Mouse (Mus musculus): ENCODE results near the gene Ddx4.
A peak's percentile ranks its signal among the peaks of the same experiment; 100 is the strongest.

Gene Ddx4

GRCm38 (mm10) chr13:112652205-112652604 is at the start of gene Ddx4:
Ddx4 (minus strand) TSS chr13:112652475.
- no peak for DNase-seq

DNA sequence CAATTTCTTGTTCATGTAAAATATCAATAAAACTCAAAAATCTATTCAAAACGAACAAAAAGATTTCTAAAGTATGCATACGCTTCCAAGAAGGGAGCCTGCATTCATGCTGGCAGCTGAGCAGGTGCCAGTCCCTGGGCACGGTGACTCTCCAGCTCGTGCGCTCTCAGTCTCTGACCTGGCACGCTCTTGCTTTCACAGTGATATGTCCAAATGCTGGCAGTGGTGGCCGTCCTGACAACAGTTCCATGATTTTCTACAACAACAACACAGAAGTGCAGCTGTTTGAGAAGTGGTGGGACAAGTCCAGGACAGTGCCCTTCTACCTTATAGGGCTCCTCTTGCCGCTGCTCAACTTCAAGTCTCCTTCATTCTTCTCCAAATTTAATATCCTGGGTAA is 49.0 kb upstream of the Ddx4 start:
- no peak for DNase-seq

GRCm38 (mm10) chr13:112695526-112696240 is 43.4 kb upstream of the Ddx4 start:
- no peak for DNase-seq

GRCm38 (mm10) chr13:112692870-112693553 is 40.7 kb upstream of the Ddx4 start:
- no peak for DNase-seq

GRCm38 (mm10) chr13:112686155-112686554 is 33.9 kb upstream of the Ddx4 start:
- no peak for DNase-seq

- DNase-seq, result no peak
Measured at GRCm38 (mm10) chr13:112683970-112684369, 31.7 kb upstream of the Ddx4 start.

DNA sequence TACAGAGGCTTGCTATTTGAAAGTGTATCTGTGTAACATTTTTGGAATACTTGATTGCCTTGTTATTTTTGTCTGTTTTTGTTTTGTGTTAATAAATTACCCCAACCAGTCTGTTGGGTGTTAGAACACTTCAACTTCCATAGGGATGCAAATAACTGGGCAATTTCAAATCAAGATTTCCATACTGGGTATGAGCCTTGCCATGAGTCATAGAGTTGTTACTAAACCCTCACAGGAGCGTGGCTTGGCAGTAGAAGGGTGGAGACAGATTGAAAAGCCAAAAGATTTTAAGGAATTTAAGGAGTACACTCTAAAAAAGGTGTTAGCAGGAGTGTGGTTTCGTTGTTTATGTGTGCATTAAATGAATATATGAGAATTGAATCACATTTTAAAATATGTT is 31.0 kb upstream of the Ddx4 start:
- no peak for DNase-seq

- DNase-seq, result no peak
Measured at GRCm38 (mm10) chr13:112678154-112678553, 25.9 kb upstream of the Ddx4 start.

DNA sequence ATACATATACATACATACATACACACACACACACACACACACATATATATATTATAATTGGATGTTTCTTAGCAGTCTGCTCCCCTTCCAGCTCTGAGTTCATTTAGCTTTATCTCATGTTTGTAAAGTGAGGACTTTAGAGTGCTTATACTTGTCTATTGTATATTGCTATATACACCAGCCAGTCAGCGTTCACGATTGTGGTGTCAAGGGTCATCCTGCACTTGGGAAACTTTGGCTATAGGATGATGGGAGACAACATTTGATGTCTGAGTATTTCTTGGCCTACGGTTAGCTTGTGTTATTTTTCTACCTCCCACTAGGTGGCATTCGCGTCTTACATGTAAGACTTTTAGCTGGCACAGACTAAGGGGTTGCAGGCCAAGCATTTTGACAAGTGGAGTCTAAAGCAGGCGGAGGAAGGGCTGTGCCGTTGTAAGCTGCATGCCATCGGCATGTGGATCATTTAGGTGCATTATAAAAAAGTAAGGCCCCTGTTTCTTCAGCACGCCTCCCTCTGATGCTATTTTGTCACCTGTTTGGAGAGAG is 21.7 kb upstream of the Ddx4 start:
- DNase-seq, result peak; percentile 74

DNA sequence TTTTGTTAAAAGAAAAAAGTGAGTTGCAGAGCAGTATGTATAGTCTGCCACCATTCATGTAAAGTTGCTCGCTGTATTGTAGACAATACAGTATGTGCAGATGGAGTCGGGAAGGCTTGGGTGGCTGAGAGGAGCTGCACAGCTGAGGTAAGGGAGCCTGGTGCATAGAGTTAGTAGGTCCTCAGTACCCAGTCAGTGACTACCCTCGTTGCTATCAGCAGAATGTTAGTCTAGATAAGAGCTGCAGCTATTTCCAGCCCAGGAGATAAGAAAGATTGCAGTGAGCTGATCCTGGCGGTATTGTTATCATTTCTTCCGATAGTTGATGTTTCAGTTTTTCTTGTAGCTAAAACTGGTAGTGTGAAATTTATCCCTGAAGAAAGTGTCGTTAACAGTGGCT is 20.5 kb upstream of the Ddx4 start:
- DNase-seq, result no peak

GRCm38 (mm10) chr13:112671708-112672107 is 19.4 kb upstream of the Ddx4 start:
- no peak for DNase-seq

GRCm38 (mm10) chr13:112667215-112667614 is 14.9 kb upstream of the Ddx4 start:
- DNase-seq, result no peak

- DNase-seq, result no peak
Measured at GRCm38 (mm10) chr13:112666433-112667024, 14.3 kb upstream of the Ddx4 start.

DNA sequence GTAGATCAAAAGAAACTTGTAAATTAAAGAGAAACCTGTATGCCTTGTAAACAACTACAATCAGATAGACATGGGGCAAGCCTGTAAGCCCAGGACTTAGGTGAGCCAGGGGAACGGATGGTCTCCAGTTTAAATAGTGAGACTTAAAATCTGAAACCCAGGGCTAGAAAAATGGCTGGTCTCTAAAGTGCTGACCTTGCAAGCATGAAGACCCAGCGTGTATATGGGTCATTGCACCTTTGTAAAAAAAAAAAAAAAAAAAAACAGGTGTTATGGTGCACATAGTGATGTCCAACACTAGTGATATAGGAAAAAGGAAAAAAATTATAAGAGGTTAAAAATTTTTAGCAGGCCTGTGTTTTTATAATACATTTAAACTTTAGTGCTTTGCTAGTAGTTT is 9.4 kb upstream of the Ddx4 start:
- no peak for DNase-seq

- DNase-seq, result peak; percentile 90
Measured at GRCm38 (mm10) chr13:112660574-112661381, 8.5 kb upstream of the Ddx4 start, which contains the start of gene Slc38a9. Slc38a9 (plus strand) TSS chr13:112660751.

DNA sequence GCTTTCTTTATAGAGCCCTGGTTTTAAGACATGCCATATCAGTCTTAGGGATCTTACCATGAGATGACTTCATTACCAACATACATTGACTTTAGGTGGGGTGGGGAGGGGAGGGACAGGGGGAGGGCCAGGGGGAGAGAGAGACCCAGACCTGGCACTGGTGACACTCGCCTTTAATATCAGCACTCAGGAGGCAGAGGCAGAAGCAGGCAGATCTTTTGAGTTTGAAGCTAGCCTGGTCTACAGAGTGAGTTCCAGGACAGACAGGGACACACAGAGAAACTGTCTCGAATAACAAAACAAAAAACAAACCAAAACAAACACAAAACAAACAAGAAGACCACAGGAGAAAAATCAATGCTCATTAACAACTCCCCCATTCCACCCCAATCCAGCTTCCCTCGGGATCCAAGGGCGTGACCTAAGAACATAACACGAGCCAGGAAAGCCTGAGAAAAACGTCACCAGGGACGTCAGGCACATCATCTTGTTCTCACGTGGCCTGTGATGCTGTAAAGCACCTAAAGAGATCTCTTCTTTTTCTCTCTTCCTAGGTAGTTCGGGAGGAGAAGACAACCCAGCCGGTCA is 7.8 kb upstream of the Ddx4 start:
- DNase-seq, result no peak

GRCm38 (mm10) chr13:112651183-112651582 is 1.1 kb downstream of the Ddx4 start:
- no peak for DNase-seq

DNA sequence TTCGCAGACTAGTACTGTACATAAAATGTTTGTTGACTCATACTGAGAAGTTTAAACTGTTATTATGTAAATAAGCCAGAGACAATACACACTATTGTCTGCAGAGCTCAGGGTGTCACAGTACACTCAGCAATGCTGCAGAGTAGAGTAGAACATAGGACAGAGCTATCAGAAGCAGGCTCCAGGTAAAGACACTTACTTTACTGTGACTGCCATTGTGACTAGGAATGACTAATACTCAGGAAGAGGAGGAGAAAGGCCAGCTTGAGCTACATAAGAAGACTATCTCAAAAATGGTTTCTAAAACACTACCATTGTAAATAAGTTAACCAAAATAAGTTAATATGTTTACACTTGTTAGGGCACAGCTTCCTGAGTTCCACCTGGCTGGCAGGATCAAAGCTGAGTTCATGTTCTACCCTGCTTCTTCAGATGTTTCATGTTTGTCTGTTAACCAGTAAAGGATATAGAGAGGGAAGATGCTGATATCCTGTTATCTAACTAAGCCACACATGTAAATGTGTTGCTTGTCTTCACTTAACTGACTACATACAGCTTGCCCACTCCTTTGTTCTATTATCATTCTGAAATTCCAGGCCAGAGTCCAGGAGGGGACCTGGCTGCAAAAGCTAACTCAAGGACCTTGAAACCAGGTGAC is 6.6 kb downstream of the Ddx4 start:
- no peak for DNase-seq

- DNase-seq, result no peak
Measured at GRCm38 (mm10) chr13:112644996-112645395, 7.3 kb downstream of the Ddx4 start.

DNA sequence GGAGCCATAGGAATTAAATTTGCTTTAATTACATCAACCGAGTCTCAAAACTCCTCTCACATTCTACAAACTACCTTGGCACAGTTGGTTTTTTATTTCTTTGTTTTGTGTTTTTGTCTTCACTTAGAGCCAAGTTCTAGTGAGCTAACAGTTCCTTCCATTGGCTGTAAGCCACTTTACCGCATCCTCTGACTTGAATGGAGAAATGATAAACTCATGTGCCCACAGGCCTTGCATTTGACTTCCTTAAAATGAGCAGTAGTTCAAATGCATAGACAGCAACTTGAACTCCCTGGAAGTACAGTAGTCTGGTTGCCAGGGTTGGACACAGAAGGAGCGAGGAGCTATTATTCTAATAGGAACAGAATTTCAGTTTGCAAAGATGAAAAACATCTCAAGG is 9.4 kb downstream of the Ddx4 start:
- no peak for DNase-seq

DNA sequence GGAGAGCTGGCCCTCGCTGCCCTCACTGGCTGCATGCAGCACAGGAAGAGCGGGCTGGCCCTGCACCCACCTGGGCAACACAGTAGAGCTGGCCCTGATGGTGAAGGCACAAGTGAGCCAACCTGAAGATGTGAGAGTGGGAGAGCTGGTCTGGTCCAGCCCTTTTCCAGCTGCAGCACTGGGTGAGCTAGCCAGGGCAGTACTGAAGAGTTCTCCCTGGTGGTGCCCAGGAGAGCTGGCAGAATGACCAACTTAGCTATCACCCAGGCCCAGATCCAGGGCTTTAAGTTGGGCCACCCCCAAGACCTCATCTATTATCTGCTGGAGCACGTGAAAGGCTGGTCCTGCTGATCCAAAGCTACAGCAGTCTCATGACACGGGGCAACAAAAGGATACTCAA is 13.2 kb downstream of the Ddx4 start:
- no peak for DNase-seq

DNA sequence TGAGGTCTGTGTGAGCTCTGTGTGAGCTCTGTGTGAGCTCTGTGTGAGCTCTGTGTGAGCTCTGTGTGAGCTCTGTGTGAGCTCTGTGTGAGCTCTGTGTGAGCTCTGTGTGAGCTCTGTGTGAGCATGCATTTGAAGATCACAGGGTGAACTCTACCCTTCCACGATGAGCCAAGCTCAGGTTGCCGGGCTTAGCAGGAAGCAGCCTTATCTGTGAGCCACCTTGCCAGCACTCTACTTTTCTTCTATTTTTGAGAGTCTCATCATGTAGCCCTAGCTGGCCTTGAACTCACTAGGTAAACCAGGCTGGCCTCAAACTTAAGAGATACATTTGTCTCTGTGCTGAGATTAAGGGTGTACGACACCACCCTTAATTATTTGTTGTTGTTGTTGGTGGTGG is 15.8 kb downstream of the Ddx4 start:
- DNase-seq, result no peak

All from lung, postnatal 14 days (tissue).